Mouse (Mus musculus): Measurements from ENCODE around the gene Spc24. TPM values are rescaled to one million over a fixed set of nuclear protein-coding genes. Genes with fewer than 3 reads are reported as not detected.

Gene Spc24
- total and polyA plus RNA-seq, 2 experiments from 2014 or later: 6.3 to 6.6 TPM

DNA sequence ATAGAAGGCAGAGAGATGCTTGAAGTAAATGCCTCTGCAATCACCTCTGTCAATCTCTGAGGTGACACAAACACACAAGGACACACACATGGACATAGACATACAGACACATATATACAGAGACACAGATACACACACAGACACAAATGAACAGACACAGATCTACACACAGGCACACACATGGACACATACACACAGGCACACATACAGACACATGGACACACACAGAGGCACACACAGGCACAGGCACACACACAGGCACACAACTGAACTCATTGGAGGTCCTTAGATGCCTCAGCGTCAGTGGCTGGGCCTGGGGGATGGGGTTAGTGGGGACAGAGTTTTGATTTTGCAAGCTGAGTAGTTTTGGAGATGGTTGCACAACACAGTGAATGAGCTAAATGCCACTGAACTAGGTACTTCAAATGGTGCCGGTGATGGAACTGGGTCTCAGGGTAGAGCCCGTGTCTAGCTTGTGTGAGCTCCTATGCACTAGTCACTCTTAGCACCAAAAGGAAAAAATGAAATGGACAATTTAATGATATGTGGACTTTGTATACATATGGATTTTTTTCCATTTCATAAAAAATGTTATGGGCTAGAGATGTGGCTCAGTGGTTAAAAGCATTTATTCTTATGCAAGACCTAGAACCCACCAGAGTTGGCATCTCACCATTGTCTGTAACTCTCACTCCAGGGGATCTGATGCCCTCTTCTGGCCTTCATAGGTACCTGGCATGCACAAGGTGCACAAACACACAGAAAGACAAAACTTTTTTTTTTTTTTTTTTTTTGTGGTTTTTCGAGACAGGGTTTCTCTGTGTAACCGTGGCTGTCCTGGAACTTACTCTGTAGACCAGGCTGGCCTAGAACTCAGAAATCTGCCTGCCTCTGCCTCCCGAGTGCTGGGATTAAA lies 4.2 kb upstream of the Spc24 start:
- DNase-seq (ENCODE audit: low spot score) (no peak), ATAC-seq (ENCODE audit: low FRiP score) (no peak)
- no peak overlapping the region for H3K4me2 ChIP-seq (ENCODE audit: low read depth, low read length, poor library complexity, severe bottlenecking)
- H3K9ac ChIP-seq (replicated peaks; ENCODE audit: low read length, poor library complexity, severe bottlenecking): no peak overlapping the region
- no peak overlapping the region for H3K27ac ChIP-seq (ENCODE audit: low read depth, low read length)
- peaks cover 3% of the 10 kb centered on the region; the same call in 1 of the 2 replicates for H3K4me1 ChIP-seq (ENCODE audit: insufficient read depth, low read length)
- H3K9me3 ChIP-seq (ENCODE audit: low read length): no peaks in the 10 kb centered on the region
- no peaks in the 10 kb centered on the region for H3K36me3 ChIP-seq (ENCODE audit: insufficient read depth, low read length)
- TF ChIP-seq CTCF (IDR thresholded peaks at IDR 0.05): no peak
- H3K4me3 ChIP-seq (ENCODE audit: low read depth, low read length): no peak overlapping the region
- WGBS: 96% methylated on average over 6 of the region's 6 CpGs
- H3K27me3 ChIP-seq (ENCODE audit: insufficient read depth, low read length): no peaks in the 10 kb centered on the region

DNA sequence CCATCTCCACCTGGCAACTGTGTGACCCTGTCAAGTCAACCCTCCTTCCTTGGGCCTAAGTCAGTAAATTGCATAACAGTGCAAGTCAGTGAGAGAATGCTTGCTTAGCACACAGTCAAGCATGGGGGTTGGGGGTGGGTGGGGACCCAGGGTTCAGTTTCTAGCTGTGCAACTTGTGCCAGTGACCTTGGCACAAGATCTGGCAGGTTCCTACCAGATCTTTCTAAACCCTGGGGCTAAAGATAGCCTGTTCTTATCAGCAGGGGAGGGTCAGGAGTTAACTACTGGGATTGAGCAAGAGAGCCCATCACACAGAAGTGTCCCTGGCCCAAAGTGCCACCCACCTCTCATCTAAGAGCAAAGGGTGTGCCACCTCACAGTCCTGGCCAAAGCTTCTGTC lies 2.0 kb upstream of the Spc24 start:
- no peak for ATAC-seq (ENCODE audit: low FRiP score)

DNA sequence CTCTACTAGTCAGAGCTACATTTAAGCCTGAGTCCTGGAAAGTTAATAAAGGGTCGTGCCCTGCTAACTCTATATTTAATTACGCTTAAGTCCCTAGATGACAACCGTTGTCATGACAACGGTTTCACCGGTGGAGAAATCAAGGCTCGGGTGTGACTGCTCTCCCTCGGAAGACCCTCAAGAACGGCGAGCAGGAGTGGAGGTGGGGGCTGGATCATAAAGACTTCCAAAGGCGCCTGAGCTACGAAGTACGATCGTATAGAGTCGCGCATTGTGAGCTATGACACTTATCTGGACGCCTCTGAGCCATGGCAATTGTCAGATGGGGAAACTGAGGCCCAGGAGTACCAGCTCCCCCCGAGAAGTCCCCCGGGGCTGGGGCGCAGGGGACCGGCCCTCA lies 385 bp downstream of the Spc24 start:
- no peak overlapping the region for H3K27ac ChIP-seq (ENCODE audit: low read depth, low read length)
- H3K9ac ChIP-seq (replicated peaks; ENCODE audit: low read length, poor library complexity, severe bottlenecking): peak overlapping the region; percentile 36; the same call in 1 of the 2 replicates
- no peak for DNase-seq (ENCODE audit: low spot score)
- peaks cover 3% of the 10 kb centered on the region; the same call in 1 of the 2 replicates for H3K4me1 ChIP-seq (ENCODE audit: insufficient read depth, low read length)
- peak overlapping the region; percentile 99 for H3K4me2 ChIP-seq (ENCODE audit: low read depth, low read length, poor library complexity, severe bottlenecking)
- 0 out of 2 replicates have a peak, but pooled peaks have one; percentile 11 for ATAC-seq (ENCODE audit: low FRiP score)
- no peaks in the 10 kb centered on the region for H3K36me3 ChIP-seq (ENCODE audit: insufficient read depth, low read length)
- no peak for TF ChIP-seq CTCF (IDR thresholded peaks at IDR 0.05)
- peak overlapping the region; percentile 71 for H3K4me3 ChIP-seq (ENCODE audit: low read depth, low read length)
- H3K9me3 ChIP-seq (ENCODE audit: low read length): no peaks in the 10 kb centered on the region
- no peaks in the 10 kb centered on the region for H3K27me3 ChIP-seq (ENCODE audit: insufficient read depth, low read length)
- under 1% methylated on average over 20 of the region's 20 CpGs for WGBS

More for the DNA sequence above, 2.0 kb upstream of the Spc24 start:
- Histone ChIP-seq H3K27ac (ENCODE audit: low read depth, low read length) (no peak overlapping the region), H3K36me3 (ENCODE audit: insufficient read depth, low read length) (no peaks in the 10 kb centered on the region), H3K27me3 (ENCODE audit: insufficient read depth, low read length) (no peaks in the 10 kb centered on the region), H3K4me2 (ENCODE audit: low read depth, low read length, poor library complexity, severe bottlenecking) (no peak overlapping the region), H3K4me1 (ENCODE audit: insufficient read depth, low read length) (peaks cover 3% of the 10 kb centered on the region; the same call in 1 of the 2 replicates), H3K9me3 (ENCODE audit: low read length) (no peaks in the 10 kb centered on the region), H3K9ac (replicated peaks; ENCODE audit: low read length, poor library complexity, severe bottlenecking) (no peak overlapping the region), H3K4me3 (ENCODE audit: low read depth, low read length) (no peak overlapping the region)
- TF ChIP-seq CTCF (IDR thresholded peaks at IDR 0.05): no peak
- no peak for DNase-seq (ENCODE audit: low spot score)

- no peaks in the 10 kb centered on the region for H3K27me3 ChIP-seq (ENCODE audit: insufficient read depth, low read length)
- 63% methylated on average over 14 of the region's 14 CpGs for WGBS
- H3K27ac ChIP-seq (ENCODE audit: low read depth, low read length): no peak overlapping the region
- no peak for DNase-seq (ENCODE audit: low spot score)
- peak overlapping the region; percentile 71; the same call in 1 of the 2 replicates for H3K4me3 ChIP-seq (ENCODE audit: low read depth, low read length)
- H3K4me2 ChIP-seq (ENCODE audit: low read depth, low read length, poor library complexity, severe bottlenecking): peak overlapping the region; percentile 99; the same call in 1 of the 2 replicates
- ATAC-seq (ENCODE audit: low FRiP score): no peak
- peaks cover 3% of the 10 kb centered on the region; the same call in 1 of the 2 replicates for H3K4me1 ChIP-seq (ENCODE audit: insufficient read depth, low read length)
- no peak for TF ChIP-seq CTCF (IDR thresholded peaks at IDR 0.05)
- H3K9me3 ChIP-seq (ENCODE audit: low read length): no peaks in the 10 kb centered on the region
- H3K9ac ChIP-seq (replicated peaks; ENCODE audit: low read length, poor library complexity, severe bottlenecking): no peak overlapping the region
- no peaks in the 10 kb centered on the region for H3K36me3 ChIP-seq (ENCODE audit: insufficient read depth, low read length)
Observed at GRCm38 (mm10) chr9:21758576-21759529, 1.2 kb downstream of the Spc24 start.

GRCm38 (mm10) chr9:21754516-21755321 lies 5.4 kb downstream of the Spc24 start:
- H3K4me3 ChIP-seq (ENCODE audit: low read depth, low read length): no peak overlapping the region
- H3K27ac ChIP-seq (ENCODE audit: low read depth, low read length): no peak overlapping the region
- H3K9ac ChIP-seq (replicated peaks; ENCODE audit: low read length, poor library complexity, severe bottlenecking): no peak overlapping the region
- 80% methylated on average over 13 of the region's 13 CpGs for WGBS
- no peak for DNase-seq (ENCODE audit: low spot score)
- peaks cover 2% of the 10 kb centered on the region; the same call in 1 of the 2 replicates for H3K4me1 ChIP-seq (ENCODE audit: insufficient read depth, low read length)
- no peak overlapping the region for H3K4me2 ChIP-seq (ENCODE audit: low read depth, low read length, poor library complexity, severe bottlenecking)
- H3K27me3 ChIP-seq (ENCODE audit: insufficient read depth, low read length): no peaks in the 10 kb centered on the region
- no peaks in the 10 kb centered on the region for H3K9me3 ChIP-seq (ENCODE audit: low read length)
- no peaks in the 10 kb centered on the region for H3K36me3 ChIP-seq (ENCODE audit: insufficient read depth, low read length)
- no peak for ATAC-seq (ENCODE audit: low FRiP score)
- no peak for TF ChIP-seq CTCF (IDR thresholded peaks at IDR 0.05)

Data from midbrain, postnatal 0 days (tissue).